Mouse (Mus musculus) forebrain, embryonic 16.5 days (tissue): Measurements from ENCODE around the gene Exoc2. TPM values are rescaled to one million over a fixed set of nuclear protein-coding genes. Genes with fewer than 3 reads are reported as not detected.

Experiments used
- ATAC-seq: fragments of 200-750 bp; cut with Nextera tagmentation; 2 replicates; pipeline ENCODE4 v1.8.0; 2017; ENCODE audit warnings: mild to moderate bottlenecking, moderate library complexity
- H3K27ac ChIP-seq: fragments of 300-500 bp; sonication (generic); 2 replicates; pipeline ENCODE4 v1.5.1; 2014; ENCODE audit warnings: low read length, control low read depth
- H3K27me3 ChIP-seq: fragments of 300-500 bp; sonication (generic); replicated peaks from 2 replicates; pipeline ENCODE4 v1.6.1; 2014; ENCODE audit warnings: low read length; ENCODE audit not compliant: control insufficient read depth, insufficient read depth
- H3K36me3 ChIP-seq: fragments of 300-500 bp; sonication (generic); 2 replicates; pipeline ENCODE4 v1.6.1; 2014; ENCODE audit not compliant: control insufficient read depth, insufficient read depth
- H3K4me1 ChIP-seq: fragments of 300-500 bp; sonication (generic); replicated peaks from 2 replicates; pipeline ENCODE4 v1.6.1; 2014; ENCODE audit warnings: low read length; ENCODE audit not compliant: control insufficient read depth, insufficient read depth
- H3K4me2 ChIP-seq: fragments of 300-500 bp; sonication (generic); 2 replicates; pipeline ENCODE4 v1.6.1; 2014; ENCODE audit warnings: mild to moderate bottlenecking, low read length, control low read depth
- H3K4me3 ChIP-seq: fragments of 300-500 bp; sonication (generic); replicated peaks from 2 replicates; pipeline ENCODE4 v1.5.1; 2014; ENCODE audit warnings: mild to moderate bottlenecking, low read length, control low read depth
- H3K9ac ChIP-seq: fragments of 300-500 bp; sonication (generic); replicated peaks from 2 replicates; pipeline ENCODE4 v1.6.1; 2014; ENCODE audit warnings: low read depth, low read length, control low read depth
- H3K9me3 ChIP-seq: fragments of 300-500 bp; sonication (generic); 2 replicates; pipeline ENCODE4 v1.6.1; 2016; ENCODE audit warnings: low read length; ENCODE audit not compliant: control insufficient read depth
- WGBS: fragments of 180-500 bp; shearing (Covaris S2); extraction: QIAGEN DNeasy Blood & Tissue Kit; methylation state at CpG from one replicate; pipeline ENCODE4 v1.1.7; 2014; 5-methylcytosine and 5-hydroxymethylcytosine counted together
- polyA plus RNA-seq: library from polyadenylated mRNA; unstranded; fragments of >200 nt; fragmentation: Nextera tagmentation; extraction: Ambion mirVana; gene quantifications from 2 replicates; pipeline ENCODE4 v1.2.1, GENCODE M21; 2015

The Exoc2 gene
- polyA plus RNA-seq, 1 experiment from 2014 or later: 63.0 TPM

GRCm38 (mm10) chr13:30952044-30952443 lies 21.8 kb downstream of the Exoc2 start:
- WGBS: 90% methylated on average over 2 of the region's 2 CpGs
- no peak overlapping the region for H3K4me3 ChIP-seq
- H3K27me3 ChIP-seq: no peaks in the 10 kb centered on the region
- H3K9me3 ChIP-seq: no peaks in the 10 kb centered on the region
- no peaks in the 10 kb centered on the region for H3K4me1 ChIP-seq
- no peaks in the 10 kb centered on the region for H3K36me3 ChIP-seq
- ATAC-seq: no peak
- no peak overlapping the region for H3K27ac ChIP-seq
- H3K4me2 ChIP-seq: no peak overlapping the region
- no peak overlapping the region for H3K9ac ChIP-seq

DNA sequence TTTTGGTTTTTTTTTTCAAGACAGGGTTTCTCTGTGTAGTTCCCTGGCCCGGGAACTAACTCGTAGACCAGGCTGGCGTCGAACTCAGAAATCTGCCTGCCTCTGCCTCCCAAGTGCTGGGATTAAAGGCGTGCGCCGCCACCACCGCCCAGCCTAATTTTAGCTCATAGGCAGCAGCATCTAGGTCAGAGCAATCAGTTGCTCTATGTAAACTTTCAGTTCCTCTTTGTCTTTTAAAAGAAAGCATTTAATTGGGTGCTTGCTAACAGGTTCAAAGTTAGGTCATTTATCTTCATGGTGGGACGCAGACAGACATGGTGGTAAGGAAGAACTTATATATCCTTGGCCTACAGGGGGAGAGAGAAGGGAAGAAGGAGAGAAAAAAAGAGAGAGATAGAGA lies 24.7 kb downstream of the Exoc2 start:
- no peaks in the 10 kb centered on the region for H3K36me3 ChIP-seq
- no peak overlapping the region for H3K4me2 ChIP-seq
- H3K9ac ChIP-seq: no peak overlapping the region
- 96% methylated on average over 9 of the region's 9 CpGs for WGBS
- H3K27me3 ChIP-seq: no peaks in the 10 kb centered on the region
- no peaks in the 10 kb centered on the region for H3K9me3 ChIP-seq
- no peak for ATAC-seq
- H3K4me3 ChIP-seq: no peak overlapping the region
- H3K4me1 ChIP-seq: no peaks in the 10 kb centered on the region
- no peak overlapping the region for H3K27ac ChIP-seq

DNA sequence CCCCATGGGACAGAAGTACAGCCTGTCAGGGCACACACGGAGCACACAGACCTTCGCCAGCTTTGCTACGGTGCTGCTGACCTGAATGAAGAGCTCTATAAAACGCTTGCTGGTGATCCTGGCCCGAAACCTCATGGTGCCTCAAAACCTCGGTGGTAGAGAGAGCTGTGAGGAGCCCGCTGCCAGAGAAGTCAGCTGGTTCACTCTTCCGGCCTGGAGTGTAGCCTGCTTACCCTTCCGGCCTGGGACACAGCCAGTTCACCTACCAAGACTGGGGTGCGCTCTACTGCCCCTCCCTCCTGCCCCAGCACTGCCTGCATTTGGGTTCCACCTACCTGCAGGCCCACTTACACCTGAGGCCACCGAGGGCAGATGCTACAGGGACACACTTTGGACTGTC lies 26.4 kb downstream of the Exoc2 start, which contains the start of gene Hus1b:
Gene Hus1b, minus strand, starts transcription at position 220 of the 400 bp plus-strand sequence.
- H3K27me3 ChIP-seq: no peaks in the 10 kb centered on the region
- 96% methylated on average over 11 of the region's 11 CpGs for WGBS
- no peak within 1 kb of the TSS for H3K4me2 ChIP-seq
- no peaks in the 10 kb centered on the region for H3K36me3 ChIP-seq
- ATAC-seq: no peak
- no peaks in the 10 kb centered on the region for H3K4me1 ChIP-seq
- H3K9me3 ChIP-seq: no peaks in the 10 kb centered on the region
- no peak within 1 kb of the TSS for H3K9ac ChIP-seq
- no peak within 1 kb of the TSS for H3K27ac ChIP-seq
- no peak within 1 kb of the TSS for H3K4me3 ChIP-seq

GRCm38 (mm10) chr13:30947129-30947528 lies 26.8 kb downstream of the Exoc2 start:
- Histone ChIP-seq H3K4me2 (no peak overlapping the region), H3K9ac (no peak overlapping the region), H3K36me3 (no peaks in the 10 kb centered on the region), H3K27ac (no peak overlapping the region), H3K9me3 (no peaks in the 10 kb centered on the region), H3K4me3 (no peak overlapping the region), H3K4me1 (no peaks in the 10 kb centered on the region), H3K27me3 (no peaks in the 10 kb centered on the region)
- WGBS: 94% methylated on average over 15 of the region's 15 CpGs
- no peak for ATAC-seq

- H3K4me3 ChIP-seq: no peak overlapping the region
- ATAC-seq: no peak
- H3K9ac ChIP-seq: no peak overlapping the region
- H3K9me3 ChIP-seq: no peaks in the 10 kb centered on the region
- H3K4me2 ChIP-seq: no peak overlapping the region
- no peaks in the 10 kb centered on the region for H3K36me3 ChIP-seq
- no peaks in the 10 kb centered on the region for H3K27me3 ChIP-seq
- H3K27ac ChIP-seq: no peak overlapping the region
- no peaks in the 10 kb centered on the region for H3K4me1 ChIP-seq
Observed at GRCm38 (mm10) chr13:30945788-30946187, 28.1 kb downstream of the Exoc2 start.

GRCm38 (mm10) chr13:30932972-30933371 lies 40.9 kb downstream of the Exoc2 start:
- Histone ChIP-seq H3K9me3 (no peaks in the 10 kb centered on the region), H3K27ac (no peak overlapping the region), H3K36me3 (no peaks in the 10 kb centered on the region), H3K4me1 (no peaks in the 10 kb centered on the region), H3K4me3 (no peak overlapping the region), H3K4me2 (no peak overlapping the region), H3K9ac (no peak overlapping the region), H3K27me3 (no peaks in the 10 kb centered on the region)
- 79% methylated on average over 6 of the region's 6 CpGs for WGBS
- ATAC-seq: no peak

DNA sequence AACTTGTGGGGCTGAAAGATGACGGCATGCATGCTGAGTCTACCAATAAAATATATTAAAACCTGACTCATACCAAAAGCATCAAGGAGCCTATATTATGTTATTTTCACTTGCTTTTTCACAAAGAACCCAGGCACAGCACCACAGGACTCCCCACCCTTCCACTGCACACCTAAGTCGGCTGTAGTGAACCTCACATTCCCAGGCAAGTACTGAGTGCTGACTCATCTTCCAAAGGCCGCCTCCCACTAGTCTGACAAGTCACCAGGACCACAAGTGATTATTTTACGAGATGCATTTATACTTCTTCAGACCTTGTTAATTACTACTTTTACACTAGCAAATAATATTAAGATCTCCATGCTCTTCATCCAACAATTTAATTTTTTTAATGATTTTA lies 42.3 kb downstream of the Exoc2 start:
- H3K9me3 ChIP-seq: no peaks in the 10 kb centered on the region
- H3K4me3 ChIP-seq: no peak overlapping the region
- 82% methylated on average over 4 of the region's 4 CpGs for WGBS
- H3K4me2 ChIP-seq: no peak overlapping the region
- ATAC-seq: no peak
- H3K9ac ChIP-seq: no peak overlapping the region
- H3K27ac ChIP-seq: no peak overlapping the region
- no peaks in the 10 kb centered on the region for H3K27me3 ChIP-seq
- H3K4me1 ChIP-seq: no peaks in the 10 kb centered on the region
- H3K36me3 ChIP-seq: no peaks in the 10 kb centered on the region

DNA sequence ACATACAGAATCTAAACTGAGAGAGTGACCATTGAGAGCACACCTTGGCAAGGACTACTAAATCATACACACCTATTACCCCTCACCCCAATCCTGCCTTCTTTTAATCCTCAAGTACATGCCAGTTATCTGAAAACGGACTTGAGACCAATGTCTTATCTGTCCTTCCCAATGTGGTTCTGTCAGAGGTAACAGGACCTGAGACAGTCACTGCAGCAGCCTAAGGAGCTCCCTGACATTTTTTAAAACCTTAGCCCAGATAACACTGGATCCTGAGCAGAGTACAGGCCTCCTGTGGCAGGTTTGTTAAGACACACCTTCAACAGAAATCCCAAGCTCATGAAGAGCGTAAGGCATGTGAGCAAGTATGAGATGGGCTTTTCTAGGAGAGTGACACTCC lies 44.8 kb downstream of the Exoc2 start:
- 92% methylated on average over 2 of the region's 2 CpGs for WGBS
- no peaks in the 10 kb centered on the region for H3K27me3 ChIP-seq
- ATAC-seq: no peak

DNA sequence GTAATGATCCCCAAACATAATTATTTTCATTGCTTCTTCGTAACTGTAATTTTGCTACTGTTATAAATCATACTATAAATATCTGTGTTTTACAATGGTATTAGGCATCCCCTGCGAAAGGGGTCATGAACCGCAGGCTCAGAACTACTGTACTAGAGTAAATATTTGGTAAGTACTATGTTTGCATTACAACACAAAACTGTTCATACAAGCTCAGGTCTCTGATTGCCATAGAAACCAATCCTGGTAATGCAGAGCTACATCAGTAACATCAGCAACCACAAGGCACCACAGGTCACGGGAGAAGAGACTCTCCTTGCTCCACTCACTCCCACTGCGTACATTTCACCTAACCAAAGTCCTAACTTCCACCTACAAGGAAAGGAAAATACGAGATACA lies 49.6 kb downstream of the Exoc2 start:
- Histone ChIP-seq H3K9me3 (no peaks in the 10 kb centered on the region), H3K4me3 (no peak overlapping the region), H3K4me2 (no peak overlapping the region), H3K9ac (no peak overlapping the region), H3K36me3 (peaks cover 5% of the 10 kb centered on the region), H3K4me1 (no peaks in the 10 kb centered on the region), H3K27me3 (no peaks in the 10 kb centered on the region), H3K27ac (no peak overlapping the region)
- no peak for ATAC-seq
- WGBS: 91% methylated on average over 6 of the region's 6 CpGs

More for the DNA sequence above, 44.8 kb downstream of the Exoc2 start:
- Histone ChIP-seq H3K4me2 (no peak overlapping the region), H3K9me3 (no peaks in the 10 kb centered on the region), H3K27ac (no peak overlapping the region), H3K4me1 (no peaks in the 10 kb centered on the region), H3K4me3 (no peak overlapping the region), H3K36me3 (peaks cover 5% of the 10 kb centered on the region), H3K9ac (no peak overlapping the region)

DNA sequence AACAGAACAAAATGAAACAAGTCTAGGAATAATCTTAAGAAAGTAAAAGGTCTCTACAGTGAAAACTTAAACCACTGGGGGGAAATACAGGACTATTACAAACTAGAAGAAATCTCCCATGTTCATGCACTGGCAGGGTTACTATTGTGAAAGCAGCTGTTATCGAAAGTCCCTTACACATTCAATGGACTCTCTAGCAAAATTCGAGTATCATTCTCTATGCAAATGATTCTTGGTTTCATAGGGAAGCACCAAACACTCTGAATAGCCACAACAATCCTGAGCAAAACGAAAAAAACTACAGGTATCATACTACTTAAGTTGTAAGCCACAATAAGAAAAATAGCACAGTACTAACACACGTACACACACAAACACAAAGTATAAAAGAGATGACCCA lies 52.0 kb downstream of the Exoc2 start:
- Histone ChIP-seq H3K27me3 (no peaks in the 10 kb centered on the region), H3K4me1 (no peaks in the 10 kb centered on the region), H3K4me3 (no peak overlapping the region), H3K27ac (no peak overlapping the region), H3K9ac (no peak overlapping the region), H3K36me3 (peaks cover 5% of the 10 kb centered on the region), H3K4me2 (no peak overlapping the region), H3K9me3 (no peaks in the 10 kb centered on the region)
- WGBS: 76% methylated on average over 4 of the region's 4 CpGs
- no peak for ATAC-seq
